Mouse (Mus musculus) cerebellum, adult 2 months (tissue): ENCODE results near the gene Crim1. TPM values are rescaled to one million over a fixed set of nuclear protein-coding genes. Genes with fewer than 3 reads are reported as not detected.

ENCODE experiments used
- DNase-seq, 2 experiments: peaks; one replicate each; pipeline ENCODE4 v3.0.0; 2021
- H3K27ac ChIP-seq: fragments of 200-500 bp; 2 replicates; pipeline ENCODE4 v1.5.1; 2012; ENCODE audit warnings: low read length, control low read depth, inconsistent platforms; ENCODE audit not compliant: insufficient read depth
- H3K27me3 ChIP-seq: fragments of 200-500 bp; 2 replicates; pipeline ENCODE4 v1.6.1; 2012; ENCODE audit warnings: inconsistent platforms, mild to moderate bottlenecking, low read length, moderate library complexity; ENCODE audit not compliant: control insufficient read depth, insufficient read depth
- H3K4me1 ChIP-seq: fragments of 200-500 bp; 2 replicates; pipeline ENCODE4 v1.6.1; 2011; ENCODE audit warnings: low read length; ENCODE audit not compliant: control insufficient read depth, insufficient read depth
- H3K4me3 ChIP-seq: fragments of 200-500 bp; replicated peaks from 2 replicates; pipeline ENCODE3; 2011; ENCODE audit warnings: mild to moderate bottlenecking, low read depth, low read length, control low read depth; ENCODE audit not compliant: insufficient read depth
- CTCF ChIP-seq: fragments of 200-500 bp; IDR thresholded peaks from 2 replicates; pipeline ENCODE4 v1.5.1; 2011; ENCODE audit warnings: low read depth, mild to moderate bottlenecking, control low read depth, low read length, moderate library complexity, borderline replicate concordance; ENCODE audit not compliant: insufficient read depth
- POLR2A ChIP-seq: fragments of 200-500 bp; IDR thresholded peaks from 2 replicates; pipeline ENCODE4 v1.6.1; 2011; ENCODE audit warnings: low read length, control low read depth, borderline replicate concordance; ENCODE audit not compliant: insufficient read depth
- WGBS: fragments of 180-500 bp; shearing (Covaris S2); methylation state at CpG from one replicate; pipeline ENCODE4 v1.1.7; 2018; 5-methylcytosine and 5-hydroxymethylcytosine counted together
- polyA plus RNA-seq: library from polyadenylated mRNA; depleted of rRNA; stranded (reverse); fragments of >200 nt; gene quantifications from 2 replicates; pipeline ENCODE4 v1.2.3, GENCODE M21; 2012

The Crim1 gene
- polyA plus RNA-seq, 1 experiment = 34.4 TPM

GRCm38 (mm10) chr17:78366070-78366469, 166.0 kb downstream of the Crim1 start:
- Histone ChIP-seq H3K4me1 (no peaks in the 10 kb centered on the region), H3K27me3 (no peaks in the 10 kb centered on the region), H3K27ac (no peak overlapping the region), H3K4me3 (no peak overlapping the region)
- no peak for DNase-seq
- WGBS = 96% methylated on average over 7 of the region's 7 CpGs
- no peak for TF ChIP-seq CTCF
- TF ChIP-seq POLR2A = no peak

GRCm38 (mm10) chr17:78368481-78368880, 168.4 kb downstream of the Crim1 start:
- WGBS = 48% methylated on average over 8 of the region's 8 CpGs
- H3K4me3 ChIP-seq = no peak overlapping the region

GRCm38 (mm10) chr17:78370445-78370844, 170.4 kb downstream of the Crim1 start:
- Histone ChIP-seq H3K4me3 (no peak overlapping the region), H3K4me1 (no peaks in the 10 kb centered on the region), H3K27ac (no peak overlapping the region), H3K27me3 (no peaks in the 10 kb centered on the region)
- TF ChIP-seq CTCF (no peak), POLR2A (no peak)
- no peak for DNase-seq
- 93% methylated on average over 1 of the region's 1 CpGs for WGBS

More at GRCm38 (mm10) chr17:78368481-78368880, 168.4 kb downstream of the Crim1 start:
- no peak for DNase-seq
- Histone ChIP-seq H3K27me3 (no peaks in the 10 kb centered on the region), H3K27ac (no peak overlapping the region), H3K4me1 (no peaks in the 10 kb centered on the region)
- TF ChIP-seq CTCF (no peak), POLR2A (no peak)

- TF ChIP-seq CTCF = no peak
- TF ChIP-seq POLR2A = no peak
- no peak for DNase-seq
- no peak overlapping the region for H3K27ac ChIP-seq
- no peaks in the 10 kb centered on the region for H3K27me3 ChIP-seq
- no peak overlapping the region for H3K4me3 ChIP-seq
- 92% methylated on average over 6 of the region's 6 CpGs for WGBS
- H3K4me1 ChIP-seq = no peaks in the 10 kb centered on the region
Measured at GRCm38 (mm10) chr17:78373174-78373573, 173.1 kb downstream of the Crim1 start.

- Histone ChIP-seq H3K4me3 (no peak overlapping the region), H3K27ac (no peak overlapping the region), H3K4me1 (no peaks in the 10 kb centered on the region), H3K27me3 (no peaks in the 10 kb centered on the region)
- 85% methylated on average over 8 of the region's 8 CpGs for WGBS
- no peak for DNase-seq
- TF ChIP-seq POLR2A (no peak), CTCF (no peak)
Measured at GRCm38 (mm10) chr17:78373849-78374248, 173.8 kb downstream of the Crim1 start.

GRCm38 (mm10) chr17:78374756-78375155, 174.7 kb downstream of the Crim1 start:
- no peak for DNase-seq
- Histone ChIP-seq H3K27ac (no peak overlapping the region), H3K4me1 (no peaks in the 10 kb centered on the region), H3K4me3 (no peak overlapping the region), H3K27me3 (no peaks in the 10 kb centered on the region)
- WGBS = 56% methylated on average over 10 of the region's 10 CpGs
- TF ChIP-seq POLR2A (no peak), CTCF (no peak)

- Histone ChIP-seq H3K4me1 (no peaks in the 10 kb centered on the region), H3K27ac (no peak overlapping the region), H3K4me3 (no peak overlapping the region), H3K27me3 (no peaks in the 10 kb centered on the region)
- no peak for DNase-seq
- TF ChIP-seq POLR2A (no peak), CTCF (no peak)
- WGBS = 52% methylated on average over 8 of the region's 8 CpGs
Measured at GRCm38 (mm10) chr17:78376587-78376986, 176.5 kb downstream of the Crim1 start.

GRCm38 (mm10) chr17:78379079-78379729, 179.2 kb downstream of the Crim1 start:
- TF ChIP-seq CTCF = no peak
- WGBS = 85% methylated on average over 8 of the region's 8 CpGs

More at GRCm38 (mm10) chr17:78379079-78379729, 179.2 kb downstream of the Crim1 start:
- Histone ChIP-seq H3K27me3 (no peaks in the 10 kb centered on the region), H3K4me3 (no peak overlapping the region), H3K4me1 (no peaks in the 10 kb centered on the region), H3K27ac (no peak overlapping the region)
- DNase-seq = no peak
